Mouse (Mus musculus) hindbrain, postnatal 0 days (tissue): ENCODE measurements at regions not wholly inside any gene's neighbourhood (a gene's known extent, or its start where the extent isn't known, plus 50 kb on each side); places are given as distances from the start of the nearest gene placed in this dataset.

Experiments used
- ATAC-seq: fragments of 200-750 bp; cut with Nextera tagmentation; 2 replicates; pipeline ENCODE4 v1.8.0; 2017; ENCODE audit warnings: mild to moderate bottlenecking, moderate TSS enrichment, moderate library complexity
- DNase-seq: peaks from one replicate; pipeline ENCODE4 v3.0.0-alpha.2; 2015; ENCODE audit warnings: low spot score
- H3K27ac ChIP-seq: fragments of 300-500 bp; sonication (generic); 2 replicates; pipeline ENCODE4 v1.5.1; 2014; ENCODE audit warnings: mild to moderate bottlenecking
- H3K27me3 ChIP-seq: fragments of 300-500 bp; sonication (generic); 2 replicates; pipeline ENCODE4 v1.6.1; 2014; ENCODE audit warnings: low read length, mixed read lengths; ENCODE audit not compliant: insufficient read depth
- H3K36me3 ChIP-seq: fragments of 300-500 bp; sonication (generic); 2 replicates; pipeline ENCODE4 v1.6.1; 2014; ENCODE audit warnings: low read length, mixed read lengths; ENCODE audit not compliant: insufficient read depth
- H3K4me1 ChIP-seq: fragments of 300-500 bp; sonication (generic); 2 replicates; pipeline ENCODE4 v1.6.1; 2014; ENCODE audit warnings: antibody characterized with exemption, low read length, mixed read lengths; ENCODE audit not compliant: insufficient read depth
- H3K4me2 ChIP-seq: fragments of 300-500 bp; sonication (generic); 2 replicates; pipeline ENCODE4 v1.6.1; 2014; ENCODE audit warnings: low read depth, mild to moderate bottlenecking, low read length, moderate library complexity, mixed read lengths
- H3K4me3 ChIP-seq: fragments of 300-500 bp; sonication (generic); 2 replicates; pipeline ENCODE4 v1.5.1; 2014; ENCODE audit warnings: low read length
- H3K9ac ChIP-seq: fragments of 300-500 bp; sonication (generic); replicated peaks from 2 replicates; pipeline ENCODE4 v1.6.1; 2014; ENCODE audit warnings: mild to moderate bottlenecking, low read length, moderate library complexity, mixed read lengths
- H3K9me3 ChIP-seq: fragments of 300-500 bp; sonication (generic); 2 replicates; pipeline ENCODE4 v1.6.1; 2016; ENCODE audit warnings: low read length, mixed read lengths
- CTCF ChIP-seq: IDR thresholded peaks from 2 replicates; pipeline ENCODE4 v1.5.1; 2016; ENCODE audit warnings: antibody characterized with exemption, control low read depth, low read depth
- WGBS: fragments of 180-500 bp; shearing (Covaris S2); extraction: QIAGEN DNeasy Blood & Tissue Kit; methylation state at CpG from one replicate; pipeline ENCODE4 v1.1.7; 2014; 5-methylcytosine and 5-hydroxymethylcytosine counted together

GRCm38 (mm10) chr8:78099091-78099490 is 114.0 kb upstream of the Ttc29 start:
- no peak overlapping the region for H3K4me2 ChIP-seq
- peaks cover 4% of the 10 kb centered on the region; the same call in 1 of the 2 replicates for H3K4me1 ChIP-seq
- 48% methylated on average over 3 of the region's 3 CpGs for WGBS
- no peak for ATAC-seq
- no peak for TF ChIP-seq CTCF
- H3K36me3 ChIP-seq: no peaks in the 10 kb centered on the region
- H3K4me3 ChIP-seq: no peak overlapping the region
- DNase-seq: peak; percentile 6
- no peaks in the 10 kb centered on the region for H3K9me3 ChIP-seq
- H3K9ac ChIP-seq: no peak overlapping the region
- H3K27me3 ChIP-seq: no peaks in the 10 kb centered on the region
- H3K27ac ChIP-seq: no peak overlapping the region

GRCm38 (mm10) chr8:78107339-78107738 is 105.8 kb upstream of the Ttc29 start:
- no peaks in the 10 kb centered on the region for H3K9me3 ChIP-seq
- no peak overlapping the region for H3K4me3 ChIP-seq
- no peaks in the 10 kb centered on the region for H3K27me3 ChIP-seq
- no peak overlapping the region for H3K9ac ChIP-seq
- ATAC-seq (no peak), DNase-seq (no peak)
- WGBS: 69% methylated on average over 7 of the region's 7 CpGs
- no peaks in the 10 kb centered on the region for H3K36me3 ChIP-seq
- no peaks in the 10 kb centered on the region for H3K4me1 ChIP-seq
- H3K4me2 ChIP-seq: no peak overlapping the region
- H3K27ac ChIP-seq: no peak overlapping the region
- TF ChIP-seq CTCF: no peak

GRCm38 (mm10) chr8:78110003-78110649 is 103.0 kb upstream of the Ttc29 start:
- no peak for TF ChIP-seq CTCF
- ATAC-seq (no peak), DNase-seq (no peak)
- H3K27me3 ChIP-seq: no peaks in the 10 kb centered on the region
- H3K4me3 ChIP-seq: no peak overlapping the region
- H3K9ac ChIP-seq: no peak overlapping the region
- WGBS: 86% methylated on average over 3 of the region's 3 CpGs
- H3K9me3 ChIP-seq: no peaks in the 10 kb centered on the region
- H3K27ac ChIP-seq: no peak overlapping the region
- H3K36me3 ChIP-seq: no peaks in the 10 kb centered on the region
- H3K4me1 ChIP-seq: 0 out of 2 replicates have a peak, but pooled peaks cover 4% of the 10 kb centered on the region
- H3K4me2 ChIP-seq: no peak overlapping the region

GRCm38 (mm10) chr8:78113105-78113504 is 100.0 kb upstream of the Ttc29 start:
- no peak for TF ChIP-seq CTCF
- Histone ChIP-seq H3K9me3 (no peaks in the 10 kb centered on the region), H3K4me1 (0 out of 2 replicates have a peak, but pooled peaks cover 4% of the 10 kb centered on the region), H3K9ac (no peak overlapping the region), H3K36me3 (no peaks in the 10 kb centered on the region), H3K4me3 (no peak overlapping the region), H3K27ac (no peak overlapping the region), H3K27me3 (no peaks in the 10 kb centered on the region), H3K4me2 (no peak overlapping the region)
- ATAC-seq: no peak
- 41% methylated on average over 12 of the region's 12 CpGs for WGBS
- no peak for DNase-seq

GRCm38 (mm10) chr8:78114512-78114911 is 98.6 kb upstream of the Ttc29 start:
- 20% methylated on average over 4 of the region's 4 CpGs for WGBS
- no peak for TF ChIP-seq CTCF
- no peak overlapping the region for H3K9ac ChIP-seq
- H3K9me3 ChIP-seq: no peaks in the 10 kb centered on the region
- H3K27ac ChIP-seq: no peak overlapping the region
- no peaks in the 10 kb centered on the region for H3K36me3 ChIP-seq
- H3K4me2 ChIP-seq: no peak overlapping the region
- 0 out of 2 replicates have a peak, but pooled peaks cover 4% of the 10 kb centered on the region for H3K4me1 ChIP-seq
- ATAC-seq (no peak), DNase-seq (peak; percentile 52)
- H3K4me3 ChIP-seq: no peak overlapping the region
- no peaks in the 10 kb centered on the region for H3K27me3 ChIP-seq

- no peaks in the 10 kb centered on the region for H3K36me3 ChIP-seq
- TF ChIP-seq CTCF: no peak
- ATAC-seq: peak; percentile 56; the same call in 1 of the 2 replicates
- 0 out of 2 replicates have a peak, but pooled peaks cover 4% of the 10 kb centered on the region for H3K4me1 ChIP-seq
- no peak overlapping the region for H3K4me3 ChIP-seq
- DNase-seq: peak; percentile 34
- no peak overlapping the region for H3K9ac ChIP-seq
- no peaks in the 10 kb centered on the region for H3K9me3 ChIP-seq
- no peak overlapping the region for H3K27ac ChIP-seq
- no peaks in the 10 kb centered on the region for H3K27me3 ChIP-seq
- H3K4me2 ChIP-seq: no peak overlapping the region
Observed at GRCm38 (mm10) chr8:78117191-78117590, 95.9 kb upstream of the Ttc29 start.

- no peaks in the 10 kb centered on the region for H3K9me3 ChIP-seq
- no peaks in the 10 kb centered on the region for H3K36me3 ChIP-seq
- no peak overlapping the region for H3K4me3 ChIP-seq
- no peak overlapping the region for H3K9ac ChIP-seq
- no peak for ATAC-seq
- no peak overlapping the region for H3K4me2 ChIP-seq
- no peak overlapping the region for H3K27ac ChIP-seq
- H3K27me3 ChIP-seq: no peaks in the 10 kb centered on the region
- TF ChIP-seq CTCF: no peak
- DNase-seq: no peak
- 0 out of 2 replicates have a peak, but pooled peaks cover 4% of the 10 kb centered on the region for H3K4me1 ChIP-seq
- WGBS: 84% methylated on average over 9 of the region's 9 CpGs
Observed at GRCm38 (mm10) chr8:78118493-78118892, 94.6 kb upstream of the Ttc29 start.
